In genomic region chr5:67299847-67300412, GRCm38 (mm10) we compare ENCODE assay signal across 27 mouse cellular contexts. TPM values are rescaled to one million over a fixed set of nuclear protein-coding genes. Genes with fewer than 3 reads are reported as not detected.
A peak's percentile ranks its signal among the peaks of the same experiment; 100 is the strongest.
DNase-seq lines count a peak whose midpoint lies in the region; ATAC-seq and TF ChIP-seq lines count a peak whose summit lies in the region.
"Had no signal": no experiment of that assay in that cellular context is flagged by ENCODE, and none has a peak within 500 bp of the region (broad histone marks: within the 10 kb centered on the region; RNA-seq: fewer than 3 reads in every experiment).

No protein-coding gene starts in this region.

- 0 out of 2 replicates have a peak, but pooled peaks cover 4% of the 10 kb centered on the region for H3K4me1 ChIP-seq in kidney, postnatal 0 days (replicated peaks; ENCODE audit: insufficient read depth, low read length)
- H3K4me1 ChIP-seq: embryonic facial prominence, embryonic 12.5 days; forebrain, embryonic 15.5 days; heart, embryonic 12.5 days; lung, embryonic 15.5 days; midbrain, embryonic 10.5 days; midbrain, embryonic 15.5 days; neural tube, embryonic 12.5 days had no signal

- no peak for DNase-seq in kidney, postnatal 0 days (ENCODE audit: low spot score)
- no peak for DNase-seq in kidney, postnatal 36 days
- DNase-seq in thymus, postnatal 0 days (ENCODE audit: low spot score): peak; percentile 9
- no peak for DNase-seq in thymus, postnatal 4 days
- no peak for DNase-seq in MN1 (ENCODE audit: low spot score)
- DNase-seq in cerebellum, adult 8-10 months: no peak
- DNase-seq: adrenal gland, postnatal 10 days; cerebellum, adult 9-10 months; embryo, embryonic 11 days; gastrocnemius, postnatal 36 days; heart, adult 2 months; kidney, adult 8-10 months; kidney, postnatal 10 days; layer of hippocampus, adult 9-11 months; liver, embryonic 13.5 days; right cerebral cortex, postnatal 4 days had no signal

- no peaks in the 10 kb centered on the region for H3K36me3 ChIP-seq in kidney, postnatal 0 days (ENCODE audit: insufficient read depth, low read length)
- H3K36me3 ChIP-seq: embryonic facial prominence, embryonic 12.5 days; forebrain, embryonic 15.5 days; lung, embryonic 15.5 days; midbrain, embryonic 15.5 days; neural tube, embryonic 12.5 days had no signal

- no peaks in the 10 kb centered on the region for H3K9me3 ChIP-seq in kidney, postnatal 0 days (replicated peaks; ENCODE audit: low read length)
- H3K9me3 ChIP-seq: embryonic facial prominence, embryonic 12.5 days; forebrain, embryonic 15.5 days; heart, embryonic 12.5 days; liver, embryonic 13.5 days; lung, embryonic 15.5 days; midbrain, embryonic 10.5 days; midbrain, embryonic 15.5 days; neural tube, embryonic 12.5 days had no signal

- no peak for TF ChIP-seq CTCF in kidney, postnatal 0 days (IDR thresholded peaks at IDR 0.05; ENCODE audit: low read depth)

- H3K27ac ChIP-seq in kidney, postnatal 0 days: peak overlapping the region; percentile 73; the same call in 1 of the 2 replicates
- H3K27ac ChIP-seq: embryonic facial prominence, embryonic 12.5 days; forebrain, embryonic 15.5 days; heart, adult 2 months; hindbrain, embryonic 14.5 days; liver, embryonic 13.5 days; lung, embryonic 15.5 days; midbrain, embryonic 10.5 days; midbrain, embryonic 15.5 days; neural tube, embryonic 12.5 days; stomach, postnatal 0 days had no signal

- no peak overlapping the region for H3K9ac ChIP-seq in kidney, postnatal 0 days (ENCODE audit: low read depth, low read length)
- H3K9ac ChIP-seq: embryonic facial prominence, embryonic 12.5 days; forebrain, embryonic 15.5 days; heart, embryonic 12.5 days; hindbrain, embryonic 14.5 days; liver, embryonic 13.5 days; lung, embryonic 15.5 days; midbrain, embryonic 15.5 days; neural tube, embryonic 12.5 days had no signal

- H3K4me2 ChIP-seq in kidney, postnatal 0 days (ENCODE audit: low read length): no peak overlapping the region
- H3K4me2 ChIP-seq: embryonic facial prominence, embryonic 12.5 days; forebrain, embryonic 15.5 days; heart, embryonic 12.5 days; hindbrain, embryonic 14.5 days; liver, embryonic 13.5 days; lung, embryonic 15.5 days; midbrain, embryonic 15.5 days; neural tube, embryonic 12.5 days had no signal

- no peak overlapping the region for H3K4me3 ChIP-seq in kidney, postnatal 0 days (replicated peaks; ENCODE audit: low read depth, low read length)
- H3K4me3 ChIP-seq: embryonic facial prominence, embryonic 12.5 days; forebrain, embryonic 15.5 days; heart, adult 2 months; heart, embryonic 12.5 days; liver, embryonic 13.5 days; lung, embryonic 15.5 days; midbrain, embryonic 10.5 days; midbrain, embryonic 15.5 days; neural tube, embryonic 12.5 days had no signal

- H3K27me3 ChIP-seq in kidney, postnatal 0 days (ENCODE audit: insufficient read depth, low read length): no peaks in the 10 kb centered on the region
- H3K27me3 ChIP-seq: embryonic facial prominence, embryonic 12.5 days; forebrain, embryonic 15.5 days; heart, embryonic 12.5 days; liver, embryonic 13.5 days; lung, embryonic 15.5 days; midbrain, embryonic 15.5 days; neural tube, embryonic 12.5 days had no signal

- 83% methylated on average over 6 of the region's 6 CpGs for WGBS in kidney, postnatal 0 days

- no peak for ATAC-seq in kidney, postnatal 0 days (replicated peaks; ENCODE audit: low FRiP score, low read depth)
- ATAC-seq in inflammation-experienced regulatory T-cells, adult 6 months: peak; percentile 53
- ATAC-seq: CD4-positive, CD25-positive, alpha-beta regulatory T cell, adult 4 months; forebrain, embryonic 15.5 days; midbrain, embryonic 15.5 days had no signal

RNA-seq across cellular contexts. Expression of gene Slc30a9, which starts 6.8 kb away (rescaled TPM):
- polyA plus RNA-seq in kidney, postnatal 0 days (2015; fragmentation: Nextera tagmentation; extraction: Ambion mirVana): 121 and 129 TPM in 2 replicates
- polyA plus RNA-seq in thymus, postnatal 0 days (2015; fragmentation: Nextera tagmentation; extraction: Ambion mirVana): 62.6 and 72.5 TPM in 2 replicates
- 10 to 100 TPM in 2 of 3 experiments, 1 to 10 TPM in 1; 9.9 to 14.1 (median 13.7) TPM for polyA plus RNA-seq in inflammation-experienced regulatory T-cells, adult 6 months (2017; shearing (Covaris generic))

RNA-seq across cellular contexts. Expression of gene Tmem33, which starts 39.6 kb away (rescaled TPM):
- polyA plus RNA-seq in kidney, postnatal 0 days (2015; fragmentation: Nextera tagmentation; extraction: Ambion mirVana): 120 and 121 TPM in 2 replicates
- polyA plus RNA-seq in thymus, postnatal 0 days (2015; fragmentation: Nextera tagmentation; extraction: Ambion mirVana): 87.8 and 95.6 TPM in 2 replicates
- 10 to 100 TPM; 56.0 to 77.0 (median 57.4) TPM for polyA plus RNA-seq in inflammation-experienced regulatory T-cells, adult 6 months (2017; shearing (Covaris generic))
